Mouse (Mus musculus): ENCODE results near the gene Oscar. TPM values are rescaled to one million over a fixed set of nuclear protein-coding genes. Genes with fewer than 3 reads are reported as not detected.
A peak's percentile ranks its signal among the peaks of the same experiment; 100 is the strongest.

The Oscar gene
- total RNA-seq (2014; fragmentation: Nextera tagmentation) (not detected in 2 replicates), total RNA-seq (2017) (not detected in 2 replicates)

DNA sequence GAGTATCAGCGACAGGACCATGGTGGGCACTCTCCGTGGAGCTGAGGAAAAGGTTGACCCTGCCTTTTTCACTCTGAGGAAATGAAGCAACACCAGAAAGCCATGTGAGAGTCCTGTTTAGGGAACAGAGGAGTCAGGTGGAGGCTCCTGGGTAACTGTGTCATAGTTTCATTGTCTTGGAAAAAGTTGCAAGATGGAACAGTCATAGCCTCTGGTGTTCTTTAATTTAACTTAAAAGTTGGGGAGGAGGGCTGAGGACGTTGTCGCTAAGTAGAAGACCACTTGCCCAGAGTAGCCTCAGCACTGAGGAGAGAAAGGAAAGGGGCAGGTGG, at the start of gene Oscar:
Oscar (minus strand) TSS at position 101 of the 332 bp plus-strand sequence.
- ATAC-seq (replicated peaks; ENCODE audit: low FRiP score, low TSS enrichment, poor library complexity, severe bottlenecking): no peak

DNA sequence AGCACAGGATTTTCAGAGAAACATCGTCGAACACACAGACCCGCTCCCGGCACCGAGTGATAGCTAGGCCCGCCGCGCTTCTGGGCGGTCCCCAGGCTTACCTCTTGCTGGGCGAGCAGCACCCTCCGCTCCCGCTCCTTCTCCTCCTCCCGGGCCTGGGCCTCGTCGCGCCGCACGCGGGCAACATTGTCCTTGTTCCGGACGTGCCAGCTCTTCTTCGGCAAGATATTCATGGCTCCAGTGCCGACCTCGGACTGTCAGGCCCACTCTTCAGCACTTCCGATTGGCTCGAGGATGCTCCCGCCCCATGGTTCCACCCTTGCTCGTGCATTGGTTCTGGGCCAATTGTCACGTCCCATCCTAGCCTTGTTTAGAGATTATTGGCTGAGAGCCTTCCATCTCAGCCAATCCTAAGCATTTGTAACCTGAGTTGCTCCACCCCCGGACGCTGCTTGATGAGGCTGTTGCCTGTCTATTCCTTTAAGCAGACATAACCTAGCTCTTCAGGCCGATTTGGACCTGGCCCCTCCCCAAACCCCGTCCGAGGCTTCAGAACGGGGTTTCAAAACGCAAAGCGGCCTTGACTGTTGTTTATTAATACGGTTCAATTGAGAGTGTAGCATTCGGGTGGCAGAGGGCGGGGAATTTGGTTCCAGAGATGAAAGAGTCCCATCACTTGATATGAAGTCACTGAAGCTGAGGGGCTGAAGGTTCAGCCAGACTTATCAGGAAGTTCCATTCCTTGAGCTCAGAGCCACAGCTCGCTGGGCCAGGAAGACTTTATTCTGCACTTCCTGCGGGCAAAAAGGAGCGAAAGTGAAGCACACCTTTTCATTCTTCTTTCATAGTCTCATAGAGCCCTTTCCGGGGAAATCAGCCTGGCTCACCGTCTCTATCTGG, 49.5 kb upstream of the Oscar start, which contains the start of gene Leng1:
Leng1 (minus strand) TSS at position 626 of the 900 bp plus-strand sequence.
- ATAC-seq (replicated peaks; ENCODE audit: low FRiP score, low TSS enrichment, poor library complexity, severe bottlenecking): peak; percentile 93

DNA sequence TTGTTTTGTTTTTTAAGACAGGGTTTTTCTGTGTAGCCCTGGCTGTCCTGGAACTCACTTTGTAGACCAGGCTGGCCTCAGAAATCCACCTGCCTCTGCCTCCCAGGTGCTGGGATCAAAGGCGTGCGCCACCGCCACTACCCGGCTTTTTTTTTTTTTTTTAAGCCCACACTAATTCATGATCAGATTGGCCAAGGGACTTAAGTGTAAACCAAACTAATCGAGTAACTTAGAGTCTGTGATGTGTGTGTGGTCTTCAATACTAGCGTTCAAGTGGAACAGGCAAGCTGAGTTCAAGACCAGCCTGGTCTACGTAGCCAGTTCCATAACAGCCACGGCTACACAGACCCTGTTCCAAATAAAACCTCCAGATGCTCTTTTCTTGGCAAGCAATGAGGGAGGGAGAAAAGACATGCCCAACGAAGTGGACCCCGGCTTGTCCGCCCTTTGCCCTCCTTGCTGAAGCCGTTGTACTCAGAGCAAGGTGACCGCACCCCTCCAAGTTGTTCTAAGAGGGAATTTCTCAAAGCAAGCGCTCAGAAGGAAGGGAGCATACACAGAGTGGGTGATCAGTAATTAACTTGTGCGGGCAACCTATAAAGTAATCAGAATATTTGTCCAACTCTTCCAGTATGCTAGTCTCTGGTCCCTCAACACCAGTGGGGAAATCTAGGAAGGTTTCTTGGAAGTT, 48.7 kb upstream of the Oscar start:
- ATAC-seq (replicated peaks; ENCODE audit: low FRiP score, low TSS enrichment, poor library complexity, severe bottlenecking): 0 out of 2 replicates have a peak, but pooled peaks have one; percentile 17

DNA sequence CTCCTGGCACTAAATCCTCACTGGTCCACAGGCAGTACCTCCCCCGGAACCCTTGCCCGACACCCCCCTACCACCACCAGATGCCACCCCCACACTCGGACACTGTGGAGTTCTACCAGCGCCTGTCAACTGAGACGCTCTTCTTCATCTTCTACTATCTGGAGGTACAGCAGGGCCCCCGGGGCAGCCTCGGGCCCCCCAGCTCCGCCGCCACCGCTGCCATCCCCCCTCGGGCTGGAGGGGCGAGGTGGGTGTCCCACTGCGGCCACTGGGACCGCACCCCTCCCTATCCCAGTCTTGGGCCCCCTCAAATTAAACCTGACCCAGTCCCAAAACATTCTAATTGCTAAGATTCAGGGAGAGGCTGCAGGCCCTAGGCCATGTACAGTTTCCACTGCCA, 42.6 kb upstream of the Oscar start:
- ATAC-seq (replicated peaks; ENCODE audit: low FRiP score, low TSS enrichment, poor library complexity, severe bottlenecking): no peak

DNA sequence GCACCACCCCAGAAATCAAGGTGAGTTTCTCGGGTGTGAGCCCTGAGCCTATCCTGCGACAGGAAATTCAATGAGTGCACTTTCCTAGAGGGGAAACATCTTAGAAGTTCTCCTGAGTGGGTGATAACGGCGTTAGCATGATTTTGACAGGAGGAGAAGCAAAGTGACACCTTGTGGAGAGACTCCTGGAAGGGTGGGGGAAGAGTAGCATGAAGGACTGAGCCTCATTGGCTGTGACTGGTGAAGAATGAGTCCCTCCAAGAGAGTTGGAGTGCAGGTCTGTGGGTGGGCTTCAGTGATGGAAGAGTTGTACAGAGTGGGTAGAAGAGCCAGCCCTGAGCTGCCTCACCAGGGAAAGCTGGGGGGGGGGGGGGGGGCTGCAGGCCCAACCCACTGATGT, 41.0 kb upstream of the Oscar start:
- no peak for ATAC-seq (replicated peaks; ENCODE audit: low FRiP score, low TSS enrichment, poor library complexity, severe bottlenecking)

DNA sequence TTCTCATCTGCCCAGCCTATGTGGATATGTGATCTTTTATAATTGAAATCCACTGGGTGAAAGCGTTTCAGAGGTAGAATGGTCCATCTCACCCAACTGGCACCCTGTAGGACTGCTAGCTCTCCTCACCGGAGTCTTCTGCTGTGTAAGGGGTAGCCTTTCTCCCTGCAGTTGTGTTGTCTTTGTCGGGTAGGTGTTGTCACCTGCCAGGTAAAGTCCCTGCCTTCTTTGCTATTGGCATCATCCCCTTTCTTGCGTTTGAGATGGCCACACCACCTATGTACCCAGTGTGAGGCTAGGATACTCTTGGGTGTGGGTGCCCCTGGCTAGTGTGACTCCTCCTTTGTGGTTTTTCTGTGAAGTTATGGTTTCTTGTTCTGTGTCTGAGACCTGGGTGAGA, 30.7 kb upstream of the Oscar start:
- ATAC-seq (replicated peaks; ENCODE audit: low FRiP score, low TSS enrichment, poor library complexity, severe bottlenecking): no peak

DNA sequence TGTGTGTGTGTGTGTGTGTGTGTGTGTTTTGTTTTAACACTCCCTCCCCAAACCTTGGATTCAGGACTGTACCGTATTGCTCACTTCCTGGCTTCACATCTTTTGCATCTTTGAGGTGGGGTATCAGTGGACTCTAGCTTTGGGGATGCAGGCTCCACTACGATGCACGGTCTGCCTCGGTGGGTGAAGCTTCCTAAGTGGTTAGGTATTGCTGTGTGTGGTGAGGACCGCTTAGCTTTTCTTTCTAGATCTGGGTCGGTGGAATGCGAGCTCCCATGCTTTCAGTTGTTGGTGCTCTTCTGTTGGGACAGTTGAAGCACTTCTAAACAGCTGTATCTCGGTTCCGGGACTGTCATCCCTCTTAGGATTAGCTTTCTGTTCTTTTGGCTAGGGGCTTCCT, 30.2 kb upstream of the Oscar start:
- no peak for ATAC-seq (replicated peaks; ENCODE audit: low FRiP score, low TSS enrichment, poor library complexity, severe bottlenecking)

DNA sequence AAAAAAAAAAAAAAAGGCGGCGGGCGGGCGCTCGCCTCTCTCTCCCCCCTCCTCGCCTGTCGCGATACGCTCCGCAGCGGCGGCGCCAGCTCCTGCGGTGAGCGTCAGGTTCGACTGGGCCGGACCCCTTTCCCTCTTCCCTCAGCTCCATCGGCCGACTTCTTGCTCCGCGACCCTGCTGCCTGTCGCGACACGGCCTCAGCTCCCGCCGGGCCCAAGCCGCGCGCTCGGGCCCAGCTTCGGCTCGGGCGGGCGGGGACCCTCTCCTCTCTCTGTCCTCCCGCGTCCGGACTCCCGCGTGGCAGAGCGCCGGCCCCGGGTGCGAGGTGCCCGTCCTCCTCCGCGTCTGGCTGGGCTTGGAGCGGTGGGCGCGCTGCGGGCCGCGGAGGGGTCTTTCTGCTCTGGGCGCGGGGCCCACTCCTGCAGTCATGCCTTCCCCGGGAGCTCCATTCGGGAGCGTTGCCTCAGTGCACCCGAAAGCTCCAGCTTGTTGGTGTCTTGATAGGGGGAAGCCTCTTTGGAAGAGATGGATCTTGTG, 29.6 kb upstream of the Oscar start:
- peak; percentile 15 for ATAC-seq (replicated peaks; ENCODE audit: low FRiP score, low TSS enrichment, poor library complexity, severe bottlenecking)

DNA sequence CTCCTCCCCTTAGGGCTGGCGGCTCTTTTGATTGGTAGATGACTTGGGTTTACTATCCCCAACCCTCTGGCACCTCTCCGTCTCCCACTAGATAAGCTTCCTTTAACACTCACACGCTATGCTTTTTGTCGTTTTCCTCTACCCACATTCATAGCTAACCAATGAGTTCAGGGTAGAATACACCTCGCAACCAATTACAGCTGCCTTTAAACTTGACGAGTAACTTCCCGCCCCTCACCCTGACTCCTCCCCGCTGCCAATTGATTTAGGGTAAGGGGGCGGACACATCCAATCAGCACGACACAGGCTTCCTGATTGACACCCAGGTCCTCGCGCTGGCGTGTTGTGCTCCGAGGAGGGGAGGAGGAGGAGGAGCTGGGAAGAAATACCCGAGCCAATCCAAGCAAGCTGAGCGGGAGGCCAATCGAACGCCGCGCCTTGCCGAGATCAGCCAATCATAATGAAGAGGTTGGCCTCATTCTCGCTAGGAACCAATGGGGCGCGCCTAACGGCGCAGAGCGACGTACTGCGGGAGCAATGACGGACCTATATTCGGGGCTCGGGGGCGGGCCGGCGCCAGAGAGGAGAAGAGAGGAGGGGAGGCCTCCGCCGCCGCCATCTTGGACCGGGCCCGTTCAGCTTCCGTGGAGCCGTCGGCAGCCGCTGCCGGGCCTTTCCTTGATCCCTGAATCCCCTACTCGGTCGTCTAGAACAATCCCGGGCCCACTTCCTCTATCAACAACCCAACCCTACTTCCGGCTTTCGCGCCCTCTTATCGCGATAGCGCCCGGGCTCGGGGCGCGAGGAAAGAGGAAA, 28.9 kb upstream of the Oscar start, which contains the start of gene Cnot3:
Cnot3 (plus strand) TSS at position 597 of the 816 bp plus-strand sequence.
- ATAC-seq (replicated peaks; ENCODE audit: low FRiP score, low TSS enrichment, poor library complexity, severe bottlenecking): peak; percentile 91

DNA sequence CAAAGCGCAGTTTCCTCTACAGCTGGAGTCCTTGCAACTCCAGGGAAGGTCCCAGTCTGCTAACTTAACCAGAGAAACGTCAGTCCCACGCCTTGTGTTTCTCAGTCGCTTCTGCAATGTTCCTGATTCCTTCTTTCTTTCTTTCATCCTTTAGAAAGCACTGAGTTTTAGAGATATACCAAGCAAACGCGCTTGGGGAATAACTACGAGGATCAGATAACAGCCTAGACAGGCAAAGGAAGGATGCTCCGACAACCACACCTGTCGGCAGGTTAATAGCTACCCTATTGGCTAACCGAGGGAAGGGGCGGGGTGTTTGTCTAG, 28.4 kb upstream of the Oscar start:
- ATAC-seq (replicated peaks; ENCODE audit: low FRiP score, low TSS enrichment, poor library complexity, severe bottlenecking): 0 out of 2 replicates have a peak, but pooled peaks have one; percentile 0

DNA sequence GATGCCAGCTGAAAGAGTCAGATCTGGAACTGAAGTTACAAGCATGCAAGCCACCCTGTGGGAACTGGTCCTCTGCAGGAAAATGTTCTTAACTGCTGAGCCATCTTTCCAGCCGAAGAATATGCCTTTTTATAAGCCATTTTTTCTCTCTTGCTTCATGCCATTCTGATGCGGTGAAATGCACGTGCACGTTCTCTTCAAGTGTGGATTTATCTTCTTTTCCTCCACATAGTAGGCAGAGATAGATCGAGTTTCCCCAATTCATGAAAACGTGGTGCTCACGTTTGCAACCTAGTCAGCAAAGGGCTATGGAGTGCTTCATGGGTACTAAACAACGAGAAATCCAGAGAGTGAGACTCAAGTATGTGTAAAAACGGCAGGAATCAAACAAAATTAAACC, 27.9 kb upstream of the Oscar start:
- ATAC-seq (replicated peaks; ENCODE audit: low FRiP score, low TSS enrichment, poor library complexity, severe bottlenecking): no peak

DNA sequence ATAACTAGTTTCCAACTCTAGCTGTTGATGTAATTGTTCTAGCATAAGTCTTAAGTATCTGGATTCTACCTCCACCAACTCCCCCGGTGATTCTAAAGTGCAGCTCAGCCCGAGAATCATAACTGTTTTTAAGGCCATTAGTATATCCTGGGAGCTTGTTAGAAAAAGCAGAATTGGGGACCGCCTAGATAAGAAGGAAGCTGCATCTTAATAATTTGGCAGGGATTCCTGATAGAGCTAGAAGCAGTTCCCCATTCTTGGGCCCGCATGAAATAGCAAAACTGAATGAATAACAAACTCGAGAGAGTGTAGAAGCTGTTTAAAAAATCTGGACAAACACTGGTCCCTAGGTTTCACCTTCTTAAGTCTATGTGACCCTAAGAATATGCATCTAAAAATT, 27.5 kb upstream of the Oscar start:
- no peak for ATAC-seq (replicated peaks; ENCODE audit: low FRiP score, low TSS enrichment, poor library complexity, severe bottlenecking)

DNA sequence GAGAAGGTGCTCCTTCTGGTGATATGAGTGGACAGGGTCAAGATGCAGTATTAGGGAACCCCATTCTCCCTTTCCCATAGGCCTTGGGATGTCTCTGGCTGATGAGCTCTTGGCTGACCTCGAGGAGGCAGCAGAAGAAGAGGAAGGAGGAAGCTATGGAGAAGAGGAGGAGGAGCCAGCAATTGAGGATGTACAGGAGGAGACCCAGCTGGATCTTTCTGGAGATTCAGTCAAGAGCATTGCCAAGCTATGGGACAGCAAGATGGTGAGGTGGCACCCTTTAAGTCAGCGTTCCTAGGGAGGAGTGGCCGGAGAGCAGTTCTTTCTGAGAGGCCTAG, 14.5 kb upstream of the Oscar start:
- ATAC-seq (replicated peaks; ENCODE audit: low FRiP score, low TSS enrichment, poor library complexity, severe bottlenecking): no peak

DNA sequence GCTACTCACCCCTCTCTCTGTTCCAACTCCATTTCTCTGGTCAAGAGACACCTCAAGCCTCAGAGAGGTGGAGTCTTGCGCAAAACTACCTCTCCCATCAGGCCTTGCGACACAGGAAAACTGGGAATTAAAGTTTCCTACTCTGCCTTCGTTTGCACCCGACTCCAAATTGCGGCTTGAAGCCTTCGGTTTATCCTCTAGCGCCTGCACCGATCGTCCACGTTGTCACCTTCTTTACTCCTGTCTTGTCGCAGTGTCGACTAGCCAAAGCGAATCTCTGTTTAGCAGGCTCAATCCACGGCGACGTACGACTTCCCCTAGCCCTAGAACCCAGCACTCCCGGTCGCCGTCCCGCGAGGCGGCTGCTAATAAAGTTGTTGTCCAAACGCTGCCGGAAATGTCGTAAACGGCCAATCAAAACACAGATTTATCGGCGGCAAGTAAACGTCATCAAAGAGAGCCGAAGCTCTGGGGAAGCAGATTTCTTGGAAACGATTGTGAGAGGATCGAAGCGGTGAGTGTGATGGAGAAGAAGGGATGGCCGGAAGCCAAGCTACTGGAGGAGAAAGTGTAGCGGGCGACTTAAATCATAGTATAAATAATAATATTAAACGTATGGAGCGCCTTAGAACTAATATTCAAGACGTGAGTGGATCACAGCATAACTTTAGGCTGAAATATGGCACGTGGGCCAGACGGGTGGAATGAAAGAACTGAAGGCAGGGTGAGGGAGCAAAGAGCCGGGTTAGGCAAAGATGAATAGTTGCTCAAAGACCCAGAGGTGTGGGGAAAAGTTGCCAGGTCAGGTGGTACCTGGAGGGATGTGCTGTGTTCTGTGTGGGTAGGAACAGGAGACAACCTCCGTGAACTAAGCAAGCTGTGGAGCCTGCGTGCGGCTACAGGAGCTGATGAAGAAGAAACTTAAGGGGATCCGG, 13.9 kb upstream of the Oscar start, which contains the start of the genes Tfpt and Prpf31:
Tfpt (minus strand) TSS at position 387 of the 935 bp plus-strand sequence.
Prpf31 (plus strand) TSS at position 443 of the 935 bp plus-strand sequence.
- ATAC-seq (replicated peaks; ENCODE audit: low FRiP score, low TSS enrichment, poor library complexity, severe bottlenecking): peak; percentile 81

DNA sequence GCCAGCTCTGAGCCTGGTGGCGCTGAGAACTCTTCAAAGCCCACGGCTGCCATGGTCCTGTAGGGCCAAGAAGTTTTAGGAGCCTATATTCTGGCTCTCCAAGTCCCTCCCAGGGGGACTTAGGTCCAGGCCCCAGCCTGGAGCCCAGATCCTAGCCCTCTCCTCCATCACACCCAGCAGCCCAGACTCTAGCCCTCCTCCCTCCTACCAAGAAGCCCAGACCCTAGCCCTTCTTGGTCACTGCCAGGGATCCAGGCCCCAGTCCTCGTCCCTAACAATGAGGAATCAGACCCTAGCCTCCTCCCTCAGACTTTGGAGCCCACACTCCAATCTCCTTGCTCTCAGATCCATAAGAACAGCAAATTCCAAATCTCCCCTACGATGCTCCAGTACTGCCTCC, 13.1 kb upstream of the Oscar start:
- ATAC-seq (replicated peaks; ENCODE audit: low FRiP score, low TSS enrichment, poor library complexity, severe bottlenecking): peak; percentile 15

DNA sequence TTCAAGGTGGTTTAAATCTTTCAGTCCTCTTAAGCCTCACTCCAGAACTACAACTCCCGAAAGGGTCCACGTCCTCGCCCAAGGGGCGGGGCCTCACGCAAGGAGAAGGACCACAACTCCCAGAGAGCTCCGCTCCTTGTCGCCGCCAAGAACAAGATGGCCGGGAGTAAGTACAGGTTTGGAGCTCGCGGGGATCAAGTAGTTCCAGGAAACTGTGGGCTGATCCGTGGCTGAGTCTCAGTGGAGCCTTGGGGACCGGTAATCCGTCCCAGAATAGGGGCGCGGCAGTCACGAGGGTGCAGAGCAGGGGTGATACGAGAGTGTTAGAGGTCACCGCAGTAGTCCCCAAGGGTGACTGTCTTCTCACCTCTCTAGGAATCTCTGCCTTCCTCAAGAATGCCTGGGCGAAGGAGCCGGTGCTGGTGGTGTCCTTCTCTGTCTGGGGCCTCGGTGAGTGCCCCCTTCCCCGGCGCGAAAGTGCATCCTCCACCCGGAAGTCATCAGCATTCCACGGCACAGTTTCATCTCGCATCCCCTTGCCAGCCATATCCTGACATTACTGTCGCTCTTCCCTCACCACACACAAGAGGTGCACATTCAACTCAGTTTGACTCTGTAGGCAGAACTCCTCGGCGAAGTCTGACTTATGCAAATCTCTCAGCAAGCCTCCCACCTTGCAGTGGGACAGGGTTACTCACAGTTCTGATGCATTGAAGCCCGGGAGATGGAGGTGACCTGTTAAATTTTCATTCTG, 1.5 kb upstream of the Oscar start, which contains the start of gene Ndufa3:
Ndufa3 (plus strand) TSS at position 132 of the 754 bp plus-strand sequence.
- ATAC-seq (replicated peaks; ENCODE audit: low FRiP score, low TSS enrichment, poor library complexity, severe bottlenecking): peak; percentile 98

DNA sequence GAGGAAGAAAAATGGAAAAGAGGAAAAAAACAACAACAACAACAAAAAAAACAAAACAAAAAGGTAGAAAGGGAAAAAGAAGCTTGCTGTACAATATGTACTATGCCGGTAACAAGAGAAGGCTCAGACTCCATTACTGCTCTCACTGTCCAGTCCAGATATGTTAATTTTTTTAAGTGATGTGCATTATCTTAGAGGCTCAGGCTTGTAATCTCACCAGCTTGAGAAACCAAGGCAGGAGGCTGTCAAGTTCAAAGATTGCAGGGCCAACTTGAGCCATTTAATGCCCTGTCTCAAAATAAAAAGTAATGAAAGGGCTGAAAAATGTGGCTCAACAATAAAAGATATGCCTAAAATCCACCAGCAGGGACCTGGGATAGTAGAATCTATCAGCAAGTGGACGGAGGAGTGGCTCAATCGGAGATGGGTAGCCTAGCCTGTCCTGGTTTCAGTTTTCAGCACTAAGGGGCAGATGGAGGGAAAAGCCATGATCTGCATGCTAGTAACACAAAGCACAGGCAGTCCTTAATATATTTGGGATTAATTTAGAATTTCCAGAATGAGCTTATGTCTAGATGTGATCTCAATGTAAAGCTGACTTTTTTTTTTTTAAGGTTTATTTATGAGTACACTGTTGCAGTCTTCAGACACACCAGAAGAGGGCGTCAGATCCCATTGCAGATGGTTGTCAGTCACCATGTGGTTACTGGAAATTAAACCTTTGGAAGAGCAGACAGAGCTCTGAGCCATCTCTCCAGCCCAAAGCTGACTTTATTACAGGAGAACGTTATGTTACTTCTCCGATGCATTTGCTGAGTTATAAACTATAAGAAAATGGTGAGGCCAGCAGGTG, 658 bp upstream of the Oscar start:
- peak; percentile 67 for ATAC-seq (replicated peaks; ENCODE audit: low FRiP score, low TSS enrichment, poor library complexity, severe bottlenecking)

Data from megakaryocyte-erythroid progenitor cell, adult 5-6 weeks (primary cell).